Mouse (Mus musculus): ENCODE results near the gene Ppil1.
A peak's percentile ranks its signal among the peaks of the same experiment; 100 is the strongest.
"Not testable (repeated sequence)": the region's sequence is repeated elsewhere in the genome, so short reads cannot be mapped to it uniquely, and the experiment has no call there.

Ppil1 gene

GRCm38 (mm10) chr17:29282216-29282952 is 18.4 kb upstream of the Ppil1 start:
- DNase-seq (ENCODE audit: low spot score in 2 of 2) = no peak

- no peak for DNase-seq (ENCODE audit: low spot score in 2 of 2)
These were observed 17.6 kb upstream of the Ppil1 start for GRCm38 (mm10) chr17:29281541-29281940.

- DNase-seq (ENCODE audit: low spot score in 2 of 2) = no peak
These were observed 16.4 kb upstream of the Ppil1 start for GRCm38 (mm10) chr17:29280422-29280821.

- DNase-seq (ENCODE audit: low spot score in 2 of 2) = no peak
These were observed 9.9 kb upstream of the Ppil1 start for GRCm38 (mm10) chr17:29273889-29274288.

- DNase-seq (ENCODE audit: low spot score in 2 of 2) = no peak
These were observed 9.2 kb upstream of the Ppil1 start for GRCm38 (mm10) chr17:29273156-29273555.

- no peak for DNase-seq (ENCODE audit: low spot score in 2 of 2)
These were observed 6.2 kb upstream of the Ppil1 start for GRCm38 (mm10) chr17:29270148-29270698.

GRCm38 (mm10) chr17:29269349-29269706 is 5.3 kb upstream of the Ppil1 start:
- DNase-seq (ENCODE audit: low spot score in 2 of 2) = no peak

- peak; percentile 95 to 96 for DNase-seq (ENCODE audit: low spot score in 2 of 2)
These were observed 4.8 kb upstream of the Ppil1 start, which contains the start of gene BC004004 for GRCm38 (mm10) chr17:29268682-29269348. Gene BC004004 (plus strand): TSS chr17:29268788.

GRCm38 (mm10) chr17:29267931-29268681 is 4.1 kb upstream of the Ppil1 start:
- DNase-seq (ENCODE audit: low spot score in 2 of 2) = no peak

- DNase-seq (ENCODE audit: low spot score in 2 of 2) = not testable (repeated sequence)
These were observed 3.1 kb upstream of the Ppil1 start for GRCm38 (mm10) chr17:29267040-29267439.

GRCm38 (mm10) chr17:29264760-29265159 is 774 bp upstream of the Ppil1 start:
- DNase-seq (ENCODE audit: low spot score in 2 of 2) = no peak

GRCm38 (mm10) chr17:29263417-29263816 is 569 bp downstream of the Ppil1 start:
- no peak for DNase-seq (ENCODE audit: low spot score in 2 of 2)

GRCm38 (mm10) chr17:29262259-29262649 is 1.7 kb downstream of the Ppil1 start:
- DNase-seq (ENCODE audit: low spot score in 2 of 2) = no peak

- DNase-seq (ENCODE audit: low spot score in 2 of 2) = no peak
These were observed 2.3 kb downstream of the Ppil1 start for GRCm38 (mm10) chr17:29261603-29262258.

GRCm38 (mm10) chr17:29260501-29260900 is 3.5 kb downstream of the Ppil1 start:
- DNase-seq (ENCODE audit: low spot score in 2 of 2) = no peak

GRCm38 (mm10) chr17:29259489-29259888 is 4.5 kb downstream of the Ppil1 start:
- peak; percentile 57 to 79 for DNase-seq (ENCODE audit: low spot score in 2 of 2)

- DNase-seq (ENCODE audit: low spot score in 2 of 2) = no peak
These were observed 5.1 kb downstream of the Ppil1 start for GRCm38 (mm10) chr17:29258921-29259320.

GRCm38 (mm10) chr17:29258025-29258558 is 5.9 kb downstream of the Ppil1 start:
- DNase-seq (ENCODE audit: low spot score in 2 of 2) = no peak

- DNase-seq (ENCODE audit: low spot score in 2 of 2) = no peak
These were observed 6.9 kb downstream of the Ppil1 start for GRCm38 (mm10) chr17:29257001-29257511.

GRCm38 (mm10) chr17:29256507-29256906 is 7.5 kb downstream of the Ppil1 start:
- no peak for DNase-seq (ENCODE audit: low spot score in 2 of 2)

- DNase-seq (ENCODE audit: low spot score in 2 of 2) = not testable (repeated sequence)
These were observed 9.2 kb downstream of the Ppil1 start for GRCm38 (mm10) chr17:29254784-29255183.

Measured in urinary bladder, postnatal 4 days (tissue).